Mouse (Mus musculus) kidney, embryonic 14.5 days (tissue): ENCODE measurements around the gene Med22. TPM values are rescaled to one million over a fixed set of nuclear protein-coding genes. Genes with fewer than 3 reads are reported as not detected.

ENCODE experiments used
- polyA plus RNA-seq: library from polyadenylated mRNA; unstranded; fragments of >200 nt; fragmentation: Nextera tagmentation; extraction: Ambion mirVana; gene quantifications from 2 replicates; pipeline ENCODE4 v1.2.1, GENCODE M21; 2014

The Med22 gene
- polyA plus RNA-seq, 1 experiment from 2014 or later: 35.2 TPM

Other genes starting within 250 kb of the Med22 start
- gene Lcn4, start 239.4 kb downstream of the Med22 start, polyA plus RNA-seq: not detected in 2 replicates
- not detected in 2 replicates for gene Abo, start 45.7 kb downstream of the Med22 start, polyA plus RNA-seq
- gene Surf6, start 7.8 kb downstream of the Med22 start, polyA plus RNA-seq: 14.6 and 19.0 TPM in 2 replicates
- 790 and 884 TPM in 2 replicates for gene Rpl7a, start 87 bp upstream of the Med22 start, polyA plus RNA-seq
- gene Surf2, start 5.7 kb upstream of the Med22 start, polyA plus RNA-seq: 40.1 and 46.5 TPM in 2 replicates
- gene Surf1, start 5.9 kb upstream of the Med22 start, polyA plus RNA-seq: 48.1 and 51.1 TPM in 2 replicates
- gene Surf4, start 23.3 kb upstream of the Med22 start, polyA plus RNA-seq: 124 and 187 TPM in 2 replicates
- 0.09 TPM in 1 of 2 replicates, not detected in the other for gene Stkld1, start 23.4 kb upstream of the Med22 start, polyA plus RNA-seq
- gene Rexo4, start 53.7 kb upstream of the Med22 start, polyA plus RNA-seq: 37.5 and 49.7 TPM in 2 replicates
- 0.05 and 0.06 TPM in 2 replicates for gene Adamts13, start 62.7 kb upstream of the Med22 start, polyA plus RNA-seq
- 36.7 and 56.5 TPM in 2 replicates for gene Cacfd1, start 99.2 kb upstream of the Med22 start, polyA plus RNA-seq
- gene Slc2a6, start 117.3 kb upstream of the Med22 start, polyA plus RNA-seq: 0.37 and 0.64 TPM in 2 replicates
- gene Mymk, start 161.5 kb upstream of the Med22 start, polyA plus RNA-seq: 0.54 TPM in 1 of 2 replicates, not detected in the other
- 0.51 and 0.65 TPM in 2 replicates for gene Adamtsl2, start 168.7 kb upstream of the Med22 start, polyA plus RNA-seq
- gene Fam163b, start 231.8 kb upstream of the Med22 start, polyA plus RNA-seq: not detected in 2 replicates